Mouse (Mus musculus) layer of hippocampus, postnatal 36 days (tissue): Measurements from ENCODE around the gene Pkd1. TPM values are rescaled to one million over a fixed set of nuclear protein-coding genes. Genes with fewer than 3 reads are reported as not detected.

ENCODE experiments used
- DNase-seq, 2 experiments: peaks; one replicate each; pipeline ENCODE4 v3.0.0; 2022
- total RNA-seq, 2 experiments: library from RNA; stranded (reverse); gene quantifications; 2 replicates each; pipeline ENCODE4 v1.2.3; 2021

The Pkd1 gene
- total RNA-seq, 2 experiments from 2014 or later: 84.9 to 95.3 TPM

DNA sequence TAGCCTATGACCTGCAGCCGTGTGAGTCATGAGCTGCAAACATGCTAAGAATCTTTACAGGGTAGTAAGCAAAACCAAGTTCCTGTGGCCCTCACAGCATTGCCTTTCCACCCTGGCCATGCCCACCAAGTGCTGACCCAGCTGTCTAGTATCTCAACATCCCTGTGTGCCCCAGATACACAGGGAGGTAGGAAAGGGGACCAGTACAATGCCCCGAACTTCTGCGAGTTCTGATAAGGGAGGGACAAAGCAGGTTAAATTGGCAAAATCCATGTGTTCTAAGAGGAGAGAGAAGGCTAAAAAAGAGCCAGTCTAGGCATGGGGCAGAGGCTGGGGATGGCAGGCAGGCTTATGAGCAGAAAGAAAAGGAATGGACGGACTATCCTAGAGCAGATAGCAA lies 58.7 kb downstream of the Pkd1 start:
- DNase-seq: no peak

DNA sequence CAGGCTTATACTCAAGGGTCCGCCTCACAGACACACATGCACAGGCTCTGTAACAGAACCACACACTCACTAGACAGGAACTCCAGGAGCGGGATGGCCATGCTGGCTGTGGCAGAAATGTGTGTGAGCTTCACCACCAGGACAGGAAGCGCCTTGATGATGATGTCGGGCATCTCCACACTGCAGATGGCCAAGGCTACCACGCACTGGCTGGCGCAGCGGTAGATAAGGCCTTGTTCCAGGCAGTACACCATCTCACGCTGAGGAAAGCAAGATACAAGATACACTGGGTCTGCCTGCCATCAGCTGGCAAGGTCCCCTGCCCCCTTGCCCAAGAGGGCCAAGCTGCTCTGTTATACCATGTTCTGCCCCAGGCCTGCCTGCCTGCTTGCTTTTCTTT lies 59.2 kb downstream of the Pkd1 start:
- DNase-seq: no peak

DNA sequence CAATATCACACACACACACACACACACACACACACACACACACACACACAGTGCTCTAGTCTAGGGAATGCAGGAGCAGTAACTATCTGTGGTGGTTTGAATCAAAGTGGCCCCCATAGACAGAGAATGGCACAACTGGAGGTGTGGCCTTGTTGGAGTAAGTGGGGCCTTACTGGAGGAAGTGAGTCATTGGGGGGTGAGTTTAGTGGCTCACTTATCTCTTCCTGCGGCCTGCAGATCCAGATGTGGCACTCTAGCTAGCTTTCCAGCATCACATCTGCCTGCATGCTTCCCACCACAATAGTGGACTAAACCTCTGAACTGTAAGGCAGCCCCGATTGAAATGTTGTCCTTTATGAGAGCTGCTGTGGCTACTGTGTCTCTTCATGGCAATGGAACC lies 61.1 kb downstream of the Pkd1 start:
- DNase-seq: no peak

DNA sequence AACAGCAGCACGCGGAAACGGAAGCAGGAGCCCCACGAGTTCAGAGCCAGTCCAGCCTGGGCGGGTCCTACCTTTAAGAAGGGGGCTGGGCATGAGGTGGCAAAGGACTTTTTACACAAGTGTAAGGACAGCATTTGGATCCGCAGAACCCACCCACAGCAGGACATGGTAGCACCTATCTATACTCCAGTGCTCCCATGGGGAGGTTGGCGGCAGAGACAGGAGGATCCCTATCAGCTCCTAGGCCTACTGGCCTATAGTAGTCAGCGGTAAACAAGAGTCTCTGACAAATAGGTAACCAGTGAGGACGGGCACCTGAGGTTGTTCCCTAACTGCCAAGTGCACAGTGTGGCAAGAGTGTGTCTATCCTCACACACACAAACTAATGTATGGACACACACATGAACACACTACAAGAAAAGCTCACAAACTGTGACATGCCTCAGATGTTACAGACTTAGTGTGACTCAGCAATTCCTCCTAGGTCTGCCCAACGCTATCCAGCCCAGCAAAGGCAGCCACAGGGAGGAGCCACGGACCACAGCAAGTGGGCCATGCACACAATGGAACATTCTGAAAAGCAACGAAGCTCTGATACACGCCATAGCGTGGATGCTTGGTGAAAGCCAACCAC lies 68.0 kb downstream of the Pkd1 start:
- no peak for DNase-seq

DNA sequence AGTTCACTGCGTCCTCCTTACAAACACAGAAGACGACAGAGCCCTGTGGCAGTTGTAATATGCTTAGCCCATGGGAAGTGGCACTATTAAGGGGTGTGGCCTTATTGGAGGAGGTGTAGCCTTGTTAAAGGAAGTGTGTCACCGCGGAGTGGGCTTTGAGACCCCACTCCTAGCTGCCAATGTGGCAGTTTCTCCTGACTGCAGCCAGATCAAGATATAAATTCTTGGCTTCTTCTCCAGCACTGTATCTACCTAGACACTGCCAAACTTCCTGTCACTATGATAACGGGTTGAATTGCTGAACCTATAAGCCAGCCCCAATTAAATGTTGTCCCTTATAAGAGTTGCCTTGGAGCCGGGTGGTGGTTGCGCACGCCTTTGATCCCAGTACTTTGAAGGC lies 75.8 kb downstream of the Pkd1 start:
- DNase-seq: no peak

DNA sequence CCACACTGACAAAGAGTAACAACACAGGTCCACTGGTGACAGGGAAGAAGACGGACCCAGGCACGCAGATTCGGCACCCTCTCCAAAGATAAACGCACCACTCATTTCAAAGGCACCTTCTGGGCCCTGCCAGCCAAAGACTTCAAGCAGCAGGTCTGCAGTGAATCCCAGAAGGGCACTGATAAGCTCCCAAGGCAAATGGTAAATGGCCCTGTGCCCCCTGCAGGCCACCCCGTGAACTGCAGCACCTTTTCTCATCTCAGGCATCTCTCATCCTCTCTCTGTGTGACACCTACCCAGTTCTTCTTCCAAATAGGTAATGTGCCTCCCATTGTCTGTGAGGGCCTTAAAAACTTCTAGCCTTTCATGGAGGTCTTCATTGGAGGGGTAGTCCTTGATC lies 79.0 kb downstream of the Pkd1 start:
- peak; percentile 67 for DNase-seq

DNA sequence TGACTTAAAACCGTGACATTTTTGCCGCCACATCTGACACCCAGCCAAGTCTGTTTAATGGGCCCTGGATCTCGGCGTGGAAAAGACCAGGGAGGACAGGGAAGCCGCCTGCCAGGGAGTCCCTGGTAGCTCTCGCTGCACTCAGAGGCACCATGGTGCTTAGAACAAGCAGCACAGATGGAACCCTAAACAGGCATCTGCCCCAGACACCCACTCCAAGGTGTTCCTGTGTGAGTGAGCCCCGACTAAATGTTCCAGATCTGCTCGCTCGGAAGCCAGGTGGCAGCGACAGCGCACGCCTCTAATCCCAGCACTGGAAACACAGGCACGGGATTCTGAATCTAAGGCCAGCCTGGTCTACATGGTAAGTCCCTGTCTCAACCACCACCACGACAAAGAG lies 80.4 kb downstream of the Pkd1 start:
- peak; percentile 78 to 84 for DNase-seq

DNA sequence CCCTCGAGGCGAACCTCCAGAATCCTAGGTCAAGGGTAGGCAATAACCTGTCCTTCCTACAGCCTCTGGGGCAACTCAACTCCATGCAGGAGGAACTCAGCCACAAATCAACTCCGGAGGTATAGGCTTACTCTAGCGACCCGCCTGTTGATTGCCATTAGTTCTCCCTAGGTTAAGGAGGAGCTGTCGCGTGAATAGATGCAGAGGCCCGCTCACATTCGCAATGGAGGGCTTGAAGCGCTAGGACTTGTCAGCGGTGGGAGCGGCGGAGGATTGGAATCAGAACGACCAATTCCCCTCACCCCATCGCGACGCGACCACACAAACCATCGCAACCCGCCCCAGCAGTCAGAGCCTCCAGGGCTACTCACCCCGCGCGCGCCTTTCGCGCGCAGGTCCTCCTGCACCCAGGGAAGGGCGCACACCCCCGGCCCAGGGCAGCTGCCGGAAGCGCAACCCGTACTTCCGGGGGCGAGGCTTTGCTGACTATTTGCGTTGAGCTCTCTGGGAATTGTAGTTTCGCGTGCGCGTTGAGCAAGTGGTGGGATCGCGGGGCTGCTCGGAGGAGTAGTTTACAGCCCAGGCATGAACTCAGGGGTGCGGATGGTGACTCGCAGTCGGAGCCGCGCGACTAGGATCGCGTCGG lies 82.7 kb downstream of the Pkd1 start, which contains the start of the genes Tsc2 and Nthl1:
Gene Tsc2, minus strand, starts transcription at position 464 of the 646 bp plus-strand sequence.
Gene Nthl1, plus strand, starts transcription at position 514 of the 646 bp plus-strand sequence.
- peak; percentile 84 to 85 for DNase-seq

DNA sequence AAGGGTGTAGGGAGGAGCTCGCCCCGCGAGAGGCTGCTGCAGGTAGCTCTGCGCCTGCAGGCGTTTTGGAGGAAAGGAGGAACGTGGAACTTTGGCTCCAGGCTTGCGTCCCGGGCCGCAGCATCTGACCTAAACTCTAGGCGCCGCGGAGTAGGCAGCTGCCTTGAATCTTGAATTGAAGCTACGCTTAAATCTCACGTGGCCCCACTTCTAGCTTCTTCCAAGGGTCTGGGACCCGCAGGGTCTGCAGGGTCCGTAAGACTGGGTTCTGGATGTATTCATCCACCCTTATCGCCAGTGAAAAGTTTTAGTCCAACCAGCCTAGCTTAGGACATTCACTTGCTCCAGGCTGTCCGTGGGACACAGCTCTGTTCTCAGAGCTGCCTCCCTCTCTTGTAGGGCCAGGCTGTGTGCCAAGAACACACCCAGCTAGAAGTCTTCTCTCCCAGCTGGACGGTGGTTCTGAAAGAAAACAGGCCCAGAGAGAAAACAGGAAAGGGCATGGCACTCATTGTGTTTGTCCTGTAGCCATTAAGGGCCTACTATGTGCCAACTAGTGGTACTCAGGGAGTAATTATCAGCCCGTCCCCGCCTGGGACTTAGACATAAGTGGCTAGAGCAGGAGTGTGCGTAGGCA lies 83.3 kb downstream of the Pkd1 start:
- DNase-seq: no peak

DNA sequence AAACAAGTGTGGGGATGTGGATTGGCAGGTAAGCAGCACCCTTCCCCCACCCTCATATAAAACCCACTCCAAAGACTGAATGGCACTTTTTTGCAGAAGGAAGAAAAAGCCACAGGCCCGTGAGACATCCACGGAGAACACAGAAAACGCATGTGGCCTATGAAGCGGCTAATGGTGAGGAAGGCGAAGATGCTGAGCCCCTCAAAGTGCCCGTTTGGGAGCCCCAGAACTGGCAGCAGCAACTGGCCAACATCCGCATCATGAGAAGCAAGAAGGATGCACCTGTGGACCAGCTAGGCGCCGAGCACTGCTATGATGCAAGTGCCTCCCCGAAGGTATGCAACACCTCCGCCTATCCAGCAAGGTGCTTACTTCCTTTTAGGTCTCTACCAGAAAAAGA lies 84.2 kb downstream of the Pkd1 start:
- DNase-seq: no peak

DNA sequence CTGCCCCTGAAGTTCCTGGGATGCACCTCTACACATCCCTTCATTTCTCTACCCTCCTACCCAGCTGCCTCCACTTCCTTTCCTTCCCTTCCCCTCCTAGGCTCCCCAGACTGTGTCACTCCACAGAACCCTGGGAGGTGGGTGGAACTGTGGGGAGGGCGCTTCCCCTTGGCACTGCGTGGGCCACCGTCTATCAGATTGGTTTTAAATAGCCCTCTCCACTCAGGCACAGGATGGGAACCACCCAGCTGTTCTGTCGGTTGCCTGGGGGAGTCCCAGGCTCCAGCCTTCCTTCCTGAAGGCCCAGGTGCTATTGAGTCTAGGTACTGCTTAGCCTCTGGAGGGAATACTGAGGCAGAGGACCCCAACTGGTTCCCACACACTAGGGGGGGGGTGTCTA lies 85.4 kb downstream of the Pkd1 start:
- DNase-seq: no peak

DNA sequence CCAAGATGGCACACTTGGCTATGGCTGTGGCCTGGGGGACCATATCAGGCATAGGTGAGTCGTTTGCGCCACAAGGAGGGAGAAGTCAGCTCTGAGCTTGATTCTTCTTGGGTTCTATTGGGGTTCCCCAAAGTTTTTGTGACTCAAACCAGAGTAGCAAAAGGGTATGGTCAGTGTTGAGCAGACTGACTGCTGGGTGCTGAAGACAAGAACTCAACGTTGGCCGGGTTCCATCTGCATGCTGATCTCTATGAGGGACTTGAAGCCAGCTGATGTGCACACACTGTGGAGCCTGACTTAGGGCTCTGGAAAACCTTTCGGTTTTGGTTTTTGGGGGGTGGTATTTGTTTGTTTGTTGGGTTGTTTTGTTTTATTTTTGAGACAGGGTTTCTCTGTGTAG lies 86.1 kb downstream of the Pkd1 start:
- DNase-seq: no peak

DNA sequence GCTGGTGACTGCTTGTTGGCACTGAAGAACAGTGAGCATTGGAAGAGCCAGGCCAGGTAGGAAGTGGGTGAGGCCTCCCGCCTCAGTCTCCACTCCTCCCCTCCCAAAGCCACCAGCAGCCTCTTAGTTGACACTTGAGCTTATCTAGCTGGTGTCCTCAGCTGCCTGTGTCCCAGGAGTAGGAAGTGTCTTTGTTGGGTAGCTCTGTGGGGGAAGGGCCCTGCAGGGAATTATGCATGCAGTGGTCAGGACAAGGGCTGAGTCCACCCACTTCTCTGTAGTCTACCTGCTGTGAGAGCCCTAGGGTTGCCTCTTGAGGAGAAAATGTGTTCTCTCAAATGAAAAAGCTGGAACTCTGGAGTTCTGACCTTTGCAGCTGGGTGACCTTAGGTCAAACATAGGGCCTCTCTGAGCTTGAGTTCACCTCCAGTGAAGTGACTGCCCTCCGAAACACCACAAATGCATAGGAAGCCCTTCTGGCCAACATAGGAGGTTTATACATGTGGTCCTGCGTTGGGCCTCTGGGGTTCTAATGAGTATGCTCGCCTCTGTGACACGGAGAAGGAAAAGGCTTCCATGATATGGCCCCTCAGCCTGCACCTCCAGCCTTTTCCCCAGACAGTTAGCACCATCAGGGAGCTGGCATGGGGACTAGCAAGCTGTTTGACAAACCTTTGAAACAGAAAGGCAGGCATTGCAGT lies 87.3 kb downstream of the Pkd1 start:
- DNase-seq: no peak

DNA sequence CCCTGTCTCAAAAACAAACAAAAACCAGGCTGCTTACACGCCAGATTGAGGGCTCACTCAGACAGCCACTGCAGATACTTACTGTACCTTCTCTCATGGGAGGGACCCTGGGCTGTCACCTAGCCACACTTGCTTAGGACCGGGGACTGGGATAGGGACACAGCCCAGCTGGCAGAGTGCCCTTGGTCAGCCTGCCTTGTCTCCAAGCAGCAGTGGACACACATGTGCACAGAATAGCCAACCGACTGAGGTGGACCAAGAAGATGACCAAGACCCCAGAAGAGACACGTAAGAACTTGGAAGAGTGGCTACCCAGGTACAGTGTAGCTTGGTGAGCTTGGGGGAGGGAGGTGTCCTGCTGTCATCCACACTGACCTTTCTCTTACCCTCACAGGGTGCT lies 88.6 kb downstream of the Pkd1 start:
- DNase-seq: no peak

DNA sequence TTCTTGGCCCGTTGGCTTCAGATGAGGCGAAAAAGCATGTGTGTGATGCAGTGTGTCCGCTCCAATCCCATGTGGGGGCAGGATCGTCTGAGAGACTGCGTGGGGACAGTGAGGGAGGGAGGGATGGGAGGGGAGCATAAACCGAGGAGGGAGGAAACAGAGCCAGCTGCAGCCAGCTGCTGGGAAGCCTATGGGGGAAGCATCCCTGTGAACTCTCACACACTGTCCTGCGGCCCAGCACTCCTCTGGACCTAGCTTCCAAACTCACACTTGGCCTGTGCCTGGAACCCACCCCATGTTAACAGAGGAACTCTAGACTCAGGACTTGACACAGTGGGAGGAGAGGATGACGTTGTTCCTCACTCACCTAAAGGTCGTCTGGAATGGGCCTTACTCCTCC lies 89.2 kb downstream of the Pkd1 start:
- no peak for DNase-seq

DNA sequence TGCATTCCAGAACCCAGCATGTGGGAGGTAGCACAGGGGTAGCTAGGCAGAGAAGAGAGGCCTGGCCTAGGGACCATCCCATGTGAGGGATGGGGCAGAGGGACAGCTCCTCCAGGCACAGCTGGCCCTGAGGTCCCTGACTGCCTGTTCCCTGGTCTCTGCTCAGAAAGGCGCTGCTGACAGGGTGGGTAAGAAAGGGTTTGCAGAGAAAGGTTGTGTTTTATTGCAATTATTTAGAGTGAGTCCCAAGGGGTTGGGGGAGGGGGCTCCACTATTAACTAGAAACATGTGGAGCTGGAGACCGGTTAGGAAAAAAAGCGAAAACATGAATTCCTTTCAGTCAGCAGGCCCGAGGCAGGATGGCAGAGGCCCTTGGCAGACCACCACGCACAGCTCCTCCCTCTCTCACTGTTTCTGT lies 89.9 kb downstream of the Pkd1 start:
- no peak for DNase-seq

DNA sequence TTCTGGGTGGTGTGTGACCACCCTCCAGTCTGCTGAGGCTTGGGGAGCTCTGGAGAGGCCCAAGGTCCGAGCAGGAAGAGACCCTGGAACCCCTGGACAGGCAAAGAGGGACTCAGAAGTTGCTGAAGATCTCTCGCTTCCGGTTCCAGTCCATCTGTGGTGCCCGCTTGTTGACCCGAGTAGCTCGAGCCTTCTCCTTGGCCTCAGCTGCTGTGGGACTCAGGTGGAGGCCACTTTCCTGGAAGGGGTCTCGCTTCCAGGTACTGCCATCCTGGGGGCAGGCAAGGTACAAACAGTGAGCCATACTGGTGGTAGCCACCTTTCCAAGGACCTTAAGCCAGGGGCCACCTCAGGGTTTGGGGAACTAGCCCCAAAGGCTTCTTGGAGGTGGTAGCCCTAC lies 90.5 kb downstream of the Pkd1 start:
- no peak for DNase-seq

DNA sequence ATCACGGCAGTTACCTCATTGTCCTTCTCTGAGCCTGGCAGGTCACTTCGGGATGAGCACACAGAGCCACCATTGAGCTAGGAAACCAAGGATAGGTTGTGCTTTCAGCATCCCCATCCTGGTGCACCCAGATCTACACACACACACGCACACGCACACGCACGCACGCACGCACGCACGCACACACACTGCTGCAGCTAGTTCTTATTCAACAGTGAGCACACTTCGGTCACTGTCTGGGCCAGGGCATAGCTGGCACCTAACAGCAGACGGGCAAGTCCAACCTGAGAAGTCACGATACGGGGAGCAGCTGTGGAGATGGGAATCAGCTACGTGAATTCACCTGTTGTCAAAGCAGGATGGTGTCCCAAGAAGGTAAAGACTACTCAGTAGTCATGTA lies 90.9 kb downstream of the Pkd1 start:
- DNase-seq: no peak

DNA sequence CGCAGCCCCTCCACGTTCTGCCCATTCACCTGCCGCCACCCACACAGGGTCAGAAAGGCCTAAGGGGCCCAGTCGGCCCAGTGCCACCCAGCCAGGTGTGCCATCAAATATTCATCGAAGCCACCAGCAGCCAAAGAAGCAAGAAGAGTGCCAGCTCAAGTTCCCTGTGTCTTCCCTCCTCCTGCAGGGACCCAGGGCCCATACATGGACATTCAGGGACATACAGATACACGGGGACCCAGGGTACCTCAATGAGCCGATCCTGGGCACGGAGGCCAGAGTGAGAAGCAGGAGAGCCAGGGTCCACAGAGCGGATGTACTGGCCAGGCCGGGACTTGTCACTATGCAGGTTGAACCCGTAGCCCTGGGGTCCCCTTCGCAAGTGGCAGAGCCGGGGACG lies 92.3 kb downstream of the Pkd1 start:
- no peak for DNase-seq

DNA sequence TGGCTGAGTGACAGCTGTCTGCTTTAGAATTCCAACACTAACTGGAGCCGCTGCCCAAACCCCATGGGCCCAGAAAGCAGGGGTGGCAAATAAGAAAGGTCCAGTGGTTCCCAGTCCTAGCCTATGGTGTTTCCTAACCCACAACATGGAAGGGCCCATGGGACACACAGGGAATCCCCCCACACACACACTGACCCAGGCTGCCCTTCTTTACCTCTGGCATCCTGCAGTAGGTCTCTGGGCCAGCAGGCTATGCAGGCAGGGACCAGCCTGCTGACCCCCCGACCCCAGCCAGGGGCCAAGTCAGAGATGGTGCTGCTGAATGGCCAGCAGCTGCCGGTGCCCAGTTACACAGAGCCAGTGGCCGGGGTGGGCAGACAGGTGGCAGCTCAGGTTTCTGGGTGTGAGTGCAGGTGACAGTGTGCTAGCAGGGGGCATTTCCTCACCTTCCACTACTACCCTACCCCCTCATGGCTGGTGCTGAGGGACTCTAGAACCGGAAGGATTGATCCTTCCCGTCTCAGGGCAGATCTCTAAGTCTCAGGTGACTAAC lies 93.2 kb downstream of the Pkd1 start:
- no peak for DNase-seq

DNA sequence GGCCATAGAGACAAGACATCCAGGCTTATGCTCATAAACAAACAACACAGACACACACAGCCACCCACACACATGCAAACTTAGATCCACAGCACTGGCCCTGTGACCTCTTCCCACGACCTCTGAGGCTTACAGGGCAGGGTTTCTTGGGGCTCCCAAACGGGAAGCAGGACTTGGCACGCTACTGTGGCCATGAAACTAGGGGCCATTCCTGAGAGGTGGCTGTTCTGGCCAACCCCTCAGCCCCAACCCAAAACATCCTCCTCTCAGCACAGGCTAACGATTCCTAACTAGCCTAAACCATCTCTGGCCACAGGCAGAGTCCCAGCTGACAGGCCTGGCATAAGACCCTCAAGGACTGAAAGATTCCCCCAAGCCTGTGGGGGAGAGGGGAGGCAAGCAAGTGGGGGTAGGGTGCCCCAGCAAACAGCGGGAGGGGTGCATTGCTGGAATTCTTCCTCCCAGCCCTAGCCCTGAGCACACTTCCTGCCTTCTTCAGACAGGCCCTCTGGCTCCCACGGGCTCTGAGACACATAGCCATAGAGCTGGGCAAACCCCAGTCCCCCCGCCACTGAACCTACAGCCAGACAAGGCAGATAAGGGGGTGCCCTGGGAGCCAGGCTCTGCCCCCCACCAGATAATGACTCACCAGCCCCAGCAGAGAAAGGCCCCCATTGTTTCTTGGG lies 94.5 kb downstream of the Pkd1 start:
- DNase-seq: no peak
